10 mouse cellular contexts compared by ENCODE assay signal in the genomic region with DNA sequence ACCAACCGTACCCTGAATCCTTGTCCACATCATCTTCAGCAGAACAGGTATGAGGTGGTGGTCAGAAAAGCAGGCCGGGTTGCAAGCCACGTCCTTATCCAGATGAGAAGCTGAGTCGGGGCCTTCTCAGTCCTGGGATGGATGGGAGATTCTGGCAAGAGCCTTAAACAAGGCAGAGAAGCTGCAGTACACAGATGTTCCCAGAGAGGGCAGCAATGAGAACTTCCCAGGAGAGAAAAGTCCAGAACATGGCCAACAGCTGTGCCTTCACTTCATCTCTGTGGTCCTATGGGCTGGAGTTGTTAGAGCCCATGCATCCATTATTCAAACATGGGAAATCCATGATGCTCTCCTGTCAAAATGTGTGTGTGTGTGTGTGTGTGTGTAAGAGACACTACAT. TPM values are rescaled to one million over a fixed set of nuclear protein-coding genes. Genes with fewer than 3 reads are reported as not detected.
A peak's percentile ranks its signal among the peaks of the same experiment; 100 is the strongest.
DNase-seq lines count a peak whose midpoint lies in the region; ATAC-seq and TF ChIP-seq lines count a peak whose summit lies in the region.
"Had no signal": no experiment of that assay in that cellular context is flagged by ENCODE, and none has a peak within 500 bp of the region (broad histone marks: within the 10 kb centered on the region; RNA-seq: fewer than 3 reads in every experiment).

No protein-coding gene starts in this region.

- WGBS in heart, postnatal 0 days: 56% methylated on average over 4 of the region's 4 CpGs
- WGBS in embryonic facial prominence, embryonic 14.5 days: 77% methylated on average over 4 of the region's 4 CpGs
- 72% methylated on average over 4 of the region's 4 CpGs for WGBS in midbrain, postnatal 0 days
- WGBS in thymus, adult 2 months: 70% methylated on average over 4 of the region's 4 CpGs

- no peak for ATAC-seq in heart, postnatal 0 days (ENCODE audit: insufficient read depth, low read depth)
- no peak for ATAC-seq in embryonic facial prominence, embryonic 14.5 days (ENCODE audit: low read depth)
- ATAC-seq in midbrain, postnatal 0 days (ENCODE audit: low FRiP score): no peak

- TF ChIP-seq CTCF in heart, postnatal 0 days (IDR thresholded peaks at IDR 0.05; ENCODE audit: low read depth): peak; percentile 67
- peak; percentile 80 for TF ChIP-seq CTCF in layer of hippocampus, adult 2 months (conservative IDR thresholded peaks at IDR 0.05)
- TF ChIP-seq CTCF in midbrain, postnatal 0 days (IDR thresholded peaks at IDR 0.05): peak; percentile 78
- peak; percentile 34; the same call in 1 of the 2 replicates for TF ChIP-seq CTCF in thymus, adult 2 months (IDR thresholded peaks at IDR 0.05; ENCODE audit: borderline replicate concordance, control insufficient read depth, extremely low read depth, insufficient read depth, low read length, poor library complexity)

- H3K4me3 ChIP-seq in heart, postnatal 0 days (ENCODE audit: low read depth, low read length): no peak overlapping the region
- H3K4me3 ChIP-seq in embryonic facial prominence, embryonic 14.5 days (ENCODE audit: low read depth, low read length): no peak overlapping the region
- no peak overlapping the region for H3K4me3 ChIP-seq in layer of hippocampus, adult 2 months
- no peak overlapping the region for H3K4me3 ChIP-seq in midbrain, postnatal 0 days (ENCODE audit: low read depth, low read length)
- H3K4me3 ChIP-seq in thymus, adult 2 months (ENCODE audit: control insufficient read depth, insufficient read depth, low read length): no peak overlapping the region
- H3K4me3 ChIP-seq: embryonic facial prominence, embryonic 12.5 days; limb, embryonic 13.5 days had no signal

- intact Hi-C loops in heart, postnatal 25 days (cut with DNase I): loop anchor here (2.0 kb wide), 1 partner anchor 39 kb away; a partner anchor contains a TSS

- no peaks in the 10 kb centered on the region; the same call in 1 of the 2 replicates for H3K9me3 ChIP-seq in heart, postnatal 0 days (replicated peaks; ENCODE audit: control insufficient read depth, low read length)
- 0 out of 2 replicates have a peak, but pooled peaks cover 4% of the 10 kb centered on the region for H3K9me3 ChIP-seq in embryonic facial prominence, embryonic 14.5 days (ENCODE audit: control insufficient read depth, low read length)
- 0 out of 2 replicates have a peak, but pooled peaks cover 6% of the 10 kb centered on the region for H3K9me3 ChIP-seq in midbrain, postnatal 0 days (ENCODE audit: low read length)

- DNase-seq in heart, postnatal 0 days (ENCODE audit: low spot score): peak; percentile 71
- no peak for DNase-seq in heart, postnatal 25 days (ENCODE audit: low spot score)
- peak; percentile 85 for DNase-seq in CD4-positive, CD25-positive, alpha-beta regulatory T cell, adult 2 months (ENCODE audit: low read depth, low spot score)
- DNase-seq in adrenal gland, postnatal 14 days: peak; percentile 63
- peak; percentile 70 for DNase-seq in embryonic facial prominence, embryonic 14.5 days (ENCODE audit: low spot score)
- DNase-seq in layer of hippocampus, adult 2 months (ENCODE audit: low spot score in 2 of 2): peak in 1 of 2 experiments; percentile 70
- DNase-seq in midbrain, postnatal 0 days (ENCODE audit: low spot score): peak; percentile 81
- DNase-seq in thymus, adult 2 months: peak; percentile 62

- no peak for TF ChIP-seq POLR2A in thymus, adult 2 months (IDR thresholded peaks at IDR 0.05; ENCODE audit: control insufficient read depth, extremely low read depth, insufficient read depth, low read length, poor library complexity)

- H3K9ac ChIP-seq in heart, postnatal 0 days (replicated peaks; ENCODE audit: low read depth, low read length): no peak overlapping the region
- no peak overlapping the region for H3K9ac ChIP-seq in embryonic facial prominence, embryonic 14.5 days (ENCODE audit: low read depth, low read length)
- H3K9ac ChIP-seq in midbrain, postnatal 0 days (replicated peaks; ENCODE audit: low read length, poor library complexity, severe bottlenecking): no peak overlapping the region
- H3K9ac ChIP-seq: embryonic facial prominence, embryonic 12.5 days; limb, embryonic 13.5 days had no signal

- no peak overlapping the region for H3K27ac ChIP-seq in heart, postnatal 0 days (ENCODE audit: low read depth)
- no peak overlapping the region for H3K27ac ChIP-seq in embryonic facial prominence, embryonic 14.5 days (replicated peaks; ENCODE audit: low read depth, low read length)
- no peak overlapping the region for H3K27ac ChIP-seq in layer of hippocampus, adult 2 months
- H3K27ac ChIP-seq in midbrain, postnatal 0 days (ENCODE audit: low read depth, low read length): no peak overlapping the region
- no peak overlapping the region for H3K27ac ChIP-seq in thymus, adult 2 months (ENCODE audit: control insufficient read depth, insufficient read depth, low read length)
- H3K27ac ChIP-seq: embryonic facial prominence, embryonic 12.5 days; limb, embryonic 13.5 days had no signal

- no peak overlapping the region for H3K4me2 ChIP-seq in heart, postnatal 0 days (ENCODE audit: low read depth, low read length)
- H3K4me2 ChIP-seq in embryonic facial prominence, embryonic 14.5 days (ENCODE audit: low read depth, low read length): no peak overlapping the region
- no peak overlapping the region for H3K4me2 ChIP-seq in midbrain, postnatal 0 days (ENCODE audit: low read depth, low read length, poor library complexity, severe bottlenecking)
- H3K4me2 ChIP-seq: embryonic facial prominence, embryonic 12.5 days; limb, embryonic 13.5 days had no signal

- H3K4me1 ChIP-seq in heart, postnatal 0 days (ENCODE audit: control insufficient read depth, insufficient read depth): peaks cover 7% of the 10 kb centered on the region; the same call in 1 of the 2 replicates
- H3K4me1 ChIP-seq in embryonic facial prominence, embryonic 14.5 days (ENCODE audit: control insufficient read depth, insufficient read depth, low read length): no peaks in the 10 kb centered on the region
- H3K4me1 ChIP-seq in midbrain, postnatal 0 days (ENCODE audit: insufficient read depth, low read length): 0 out of 2 replicates have a peak, but pooled peaks cover 3% of the 10 kb centered on the region
- H3K4me1 ChIP-seq in thymus, adult 2 months (replicated peaks; ENCODE audit: control insufficient read depth, insufficient read depth, low read length): no peaks in the 10 kb centered on the region
- H3K4me1 ChIP-seq: embryonic facial prominence, embryonic 12.5 days had no signal

- H3K27me3 ChIP-seq in heart, postnatal 0 days (ENCODE audit: control insufficient read depth, insufficient read depth, low read length): no peaks in the 10 kb centered on the region
- H3K27me3 ChIP-seq in embryonic facial prominence, embryonic 14.5 days (replicated peaks; ENCODE audit: control insufficient read depth, insufficient read depth, low read length): no peaks in the 10 kb centered on the region
- no peaks in the 10 kb centered on the region for H3K27me3 ChIP-seq in midbrain, postnatal 0 days (ENCODE audit: insufficient read depth, low read length)
- H3K27me3 ChIP-seq in thymus, adult 2 months (ENCODE audit: control insufficient read depth, insufficient read depth, low read length): no peaks in the 10 kb centered on the region
- H3K27me3 ChIP-seq: embryonic facial prominence, embryonic 12.5 days; limb, embryonic 13.5 days had no signal

- H3K36me3 ChIP-seq in heart, postnatal 0 days (replicated peaks; ENCODE audit: control insufficient read depth, insufficient read depth, low read length): no peaks in the 10 kb centered on the region
- no peaks in the 10 kb centered on the region for H3K36me3 ChIP-seq in embryonic facial prominence, embryonic 14.5 days (ENCODE audit: control insufficient read depth, insufficient read depth, low read length)
- no peaks in the 10 kb centered on the region for H3K36me3 ChIP-seq in midbrain, postnatal 0 days (ENCODE audit: insufficient read depth, low read length)
- H3K36me3 ChIP-seq in thymus, adult 2 months (ENCODE audit: control insufficient read depth, insufficient read depth, low read length): no peaks in the 10 kb centered on the region
- H3K36me3 ChIP-seq: embryonic facial prominence, embryonic 12.5 days; limb, embryonic 13.5 days had no signal

- TF ChIP-seq EP300 in heart, postnatal 0 days (IDR thresholded peaks at IDR 0.05; ENCODE audit: low read depth): no peak

RNA-seq across cellular contexts. Expression of a gene that starts 39.2 kb away (rescaled TPM):
- total RNA-seq in heart, postnatal 0 days (2014; rRNA removed; ENCODE audit: low replicate concordance): 11.3 and 13.5 TPM in 2 replicates
- polyA plus RNA-seq in heart, postnatal 0 days (2015; fragmentation: Nextera tagmentation; extraction: Ambion mirVana): 9.6 and 10.1 TPM in 2 replicates
- total RNA-seq in heart, postnatal 25 days (2021): 1 to 10 TPM; 3.8 to 6.0 TPM
- 11.7 and 21.9 TPM in 2 replicates for total RNA-seq in adrenal gland, postnatal 14 days (2021)
- 10.5 and 11.9 TPM in 2 replicates for polyA plus RNA-seq in embryonic facial prominence, embryonic 14.5 days (2014; fragmentation: Nextera tagmentation; extraction: Ambion mirVana)
- total RNA-seq in layer of hippocampus, adult 2 months (2021): 10 to 100 TPM; 75.7 to 83.3 TPM
- 29.2 and 38.7 TPM in 2 replicates for total RNA-seq in midbrain, postnatal 0 days (2014; rRNA removed)
- polyA plus RNA-seq in midbrain, postnatal 0 days (2015; fragmentation: Nextera tagmentation; extraction: Ambion mirVana): 19.6 and 20.7 TPM in 2 replicates
- polyA plus RNA-seq in thymus, adult 2 months (2012; rRNA removed): 103 and 107 TPM in 2 replicates
